Comparison of ENCODE assay signal across 17 mouse cellular contexts in genomic region chr11:21542731-21543130, GRCm38 (mm10).
"Had no signal": no experiment of that assay in that cellular context is flagged by ENCODE, and none has a peak within 500 bp of the region (broad histone marks: within the 10 kb centered on the region; RNA-seq: fewer than 3 reads in every experiment).

No protein-coding gene starts in this region.

- H3K4me3 ChIP-seq: midbrain, embryonic 10.5 days; midbrain, embryonic 12.5 days; myocyte; neural tube, embryonic 13.5 days; neural tube, embryonic 15.5 days had no signal

- H3K9me3 ChIP-seq: midbrain, embryonic 10.5 days; midbrain, embryonic 12.5 days; neural tube, embryonic 13.5 days; neural tube, embryonic 15.5 days had no signal

- H3K27ac ChIP-seq: midbrain, embryonic 10.5 days; midbrain, embryonic 12.5 days; neural tube, embryonic 13.5 days; neural tube, embryonic 15.5 days had no signal

- H3K36me3 ChIP-seq: midbrain, embryonic 10.5 days; midbrain, embryonic 12.5 days; neural tube, embryonic 13.5 days; neural tube, embryonic 15.5 days had no signal

- DNase-seq: lung, embryonic 14.5 days; lung, postnatal 10 days; lung, postnatal 4 days; midbrain, embryonic 14.5 days; retina, postnatal 1 day; right cerebral cortex, adult 18-20 months; right cerebral cortex, postnatal 25 days; right cerebral cortex, postnatal 4 days; spleen, adult 18-20 months; thymus, adult 18-20 months; thymus, postnatal 14 days; thymus, postnatal 36 days had no signal

- H3K27me3 ChIP-seq: midbrain, embryonic 12.5 days; neural tube, embryonic 13.5 days; neural tube, embryonic 15.5 days had no signal

- H3K4me1 ChIP-seq: midbrain, embryonic 10.5 days; midbrain, embryonic 12.5 days; neural tube, embryonic 13.5 days; neural tube, embryonic 15.5 days had no signal
